Mouse (Mus musculus) macrophage (primary cell): Measurements from ENCODE around the gene Nptx1. TPM values are rescaled to one million over a fixed set of nuclear protein-coding genes. Genes with fewer than 3 reads are reported as not detected.

Source experiments
- H3K27ac ChIP-seq: fragments of 350-480 bp; formaldehyde crosslinking; 2 replicates; pipeline ENCODE4 v1.9.0; 2021
- H3K36me3 ChIP-seq: fragments of 350-480 bp; formaldehyde crosslinking; 2 replicates; pipeline ENCODE4 v1.9.0; 2021; ENCODE audit errors: inconsistent target
- H3K4me3 ChIP-seq: fragments of 350-480 bp; formaldehyde crosslinking; 2 replicates; pipeline ENCODE4 v1.9.0; 2021; ENCODE audit errors: inconsistent target
- H3K79me2 ChIP-seq: fragments of 350-480 bp; formaldehyde crosslinking; 2 replicates; pipeline ENCODE4 v1.9.0; 2021; ENCODE audit errors: inconsistent target
- WGBS: methylation state at CpG from one replicate; pipeline ENCODE4 v1.1.7; 2026; ENCODE audit warnings: inconsistent platforms; ENCODE audit not compliant: missing documents; 5-methylcytosine and 5-hydroxymethylcytosine counted together
- polyA plus RNA-seq: library from polyadenylated mRNA; stranded (reverse); fragments of 250-400 nt; gene quantifications from 3 replicates; pipeline ENCODE4 v1.2.4, GENCODE M21; 2018; ENCODE audit warnings: inconsistent platforms

Gene Nptx1
- polyA plus RNA-seq, 1 experiment from 2014 or later = 0.20 TPM

DNA sequence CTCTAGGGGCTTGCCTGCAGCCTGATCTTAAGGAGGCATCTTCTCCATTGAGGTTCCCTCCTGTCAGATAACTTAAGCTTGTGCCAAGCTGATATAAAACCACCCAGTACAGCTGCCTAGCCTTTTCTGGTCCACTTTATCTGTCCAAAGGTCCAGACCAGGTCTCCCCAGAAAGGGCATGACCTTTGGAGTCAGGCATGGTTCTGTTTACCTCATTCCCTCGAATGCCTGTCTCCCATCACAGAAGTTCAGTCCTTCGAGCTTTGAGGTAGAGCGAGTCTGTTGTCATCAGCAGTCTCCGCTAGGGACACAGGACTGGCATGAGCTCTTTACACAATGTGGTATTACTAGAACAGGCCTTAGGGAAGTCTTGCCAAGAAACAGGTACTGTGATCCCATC is 41.2 kb downstream of the Nptx1 start:
- Histone ChIP-seq H3K27ac (no peak overlapping the region), H3K36me3 (peaks cover 24% of the 10 kb centered on the region; the same call in 1 of the 2 replicates), H3K4me3 (no peak overlapping the region), H3K79me2 (no peaks in the 10 kb centered on the region)
- 96% methylated on average over 4 of the region's 4 CpGs for WGBS

DNA sequence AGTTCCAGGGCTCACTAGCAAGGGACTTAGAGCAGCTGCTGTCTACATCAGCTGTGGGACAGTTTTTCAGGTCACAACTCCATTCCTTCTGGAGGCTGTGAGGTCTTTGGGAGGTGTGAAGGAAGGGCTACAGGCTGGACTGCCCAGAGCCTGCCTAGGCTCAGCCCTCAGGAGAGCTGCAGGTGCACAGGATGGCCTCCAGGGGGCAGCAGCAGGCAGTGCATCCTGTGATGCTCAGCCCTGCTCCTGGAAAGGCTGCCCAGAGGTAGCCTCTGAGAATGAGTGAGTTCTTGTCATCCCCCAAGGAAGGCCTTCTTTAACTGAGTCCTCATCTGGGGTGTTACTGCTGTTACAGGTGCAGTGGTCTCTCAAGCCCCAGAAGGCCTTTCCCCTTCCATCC is 43.9 kb downstream of the Nptx1 start:
- Histone ChIP-seq H3K79me2 (no peaks in the 10 kb centered on the region), H3K27ac (no peak overlapping the region), H3K36me3 (peaks cover 40% of the 10 kb centered on the region; the same call in 1 of the 2 replicates), H3K4me3 (no peak overlapping the region)

- Histone ChIP-seq H3K79me2 (no peaks in the 10 kb centered on the region), H3K36me3 (peaks cover 22% of the 10 kb centered on the region; the same call in 1 of the 2 replicates)
- 95% methylated on average over 2 of the region's 2 CpGs for WGBS
Measured at GRCm38 (mm10) chr11:119500011-119500410, 47.5 kb downstream of the Nptx1 start.

DNA sequence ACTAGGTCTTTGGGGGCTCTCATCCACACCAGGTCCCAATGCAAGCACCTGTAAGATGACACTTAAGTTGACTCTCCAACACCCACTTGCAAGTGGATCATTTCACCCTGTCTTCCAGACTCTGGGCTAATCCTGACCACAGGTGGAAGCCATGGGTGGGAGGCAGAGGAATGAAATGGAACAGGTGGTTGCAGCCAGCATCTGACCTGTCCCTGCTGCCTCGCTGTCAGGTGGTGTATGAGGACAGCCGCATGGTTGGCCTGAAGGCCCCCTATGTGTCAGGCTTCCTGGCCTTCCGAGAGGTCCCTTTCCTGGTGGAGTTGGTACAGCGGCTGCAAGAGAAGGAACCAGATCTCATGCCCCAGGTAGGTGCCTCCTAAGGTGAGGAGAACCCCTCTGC is 48.3 kb downstream of the Nptx1 start:
- peaks cover 20% of the 10 kb centered on the region; the same call in 1 of the 2 replicates for H3K36me3 ChIP-seq
- no peaks in the 10 kb centered on the region for H3K79me2 ChIP-seq
- 96% methylated on average over 4 of the region's 4 CpGs for WGBS
- H3K27ac ChIP-seq = no peak overlapping the region
- no peak overlapping the region for H3K4me3 ChIP-seq

More at GRCm38 (mm10) chr11:119500011-119500410, 47.5 kb downstream of the Nptx1 start:
- H3K4me3 ChIP-seq = no peak overlapping the region
- no peak overlapping the region for H3K27ac ChIP-seq

DNA sequence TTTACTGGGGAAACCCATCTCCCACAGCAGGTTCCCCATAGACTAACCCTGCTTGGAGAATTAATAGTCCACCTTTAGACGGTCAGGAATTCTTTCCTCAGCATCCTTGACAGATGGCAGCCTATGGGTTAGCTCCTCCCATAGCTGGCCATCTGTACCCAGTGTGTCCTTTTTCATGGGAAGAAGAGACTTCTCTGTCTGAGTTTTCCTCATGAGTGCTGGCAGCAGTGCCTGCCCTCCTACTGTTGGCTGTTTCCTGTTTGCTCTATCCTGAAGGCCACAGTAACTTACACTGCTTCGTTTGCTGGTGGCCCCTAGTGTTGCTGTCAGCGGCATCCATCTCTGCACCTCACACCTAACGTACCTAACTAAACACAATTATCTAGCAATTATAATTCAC is 50.1 kb downstream of the Nptx1 start:
- no peak overlapping the region for H3K4me3 ChIP-seq
- WGBS = 94% methylated on average over 4 of the region's 4 CpGs
- no peak overlapping the region for H3K27ac ChIP-seq
- H3K36me3 ChIP-seq = peaks cover 16% of the 10 kb centered on the region; the same call in 1 of the 2 replicates
- H3K79me2 ChIP-seq = peaks cover 9% of the 10 kb centered on the region; the same call in 1 of the 2 replicates

DNA sequence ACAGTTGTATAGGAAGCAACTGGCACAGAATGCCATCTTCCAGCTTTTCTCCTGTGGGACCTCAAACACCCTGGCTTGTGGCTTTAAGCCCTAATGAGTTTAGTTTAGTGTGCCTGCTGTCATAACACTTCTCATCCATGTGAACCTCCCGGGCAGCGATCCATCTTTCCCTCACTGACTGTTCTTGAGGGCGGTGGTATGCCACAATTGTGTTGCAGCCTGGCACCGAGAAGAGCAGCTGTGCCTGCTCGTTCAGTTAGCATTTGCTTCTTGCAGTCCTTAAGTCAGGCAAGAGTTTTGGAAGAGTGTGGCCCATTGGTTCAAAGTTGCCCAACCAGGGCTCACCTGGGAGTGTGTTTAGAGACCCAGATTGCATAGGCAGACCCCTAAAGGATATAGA is 51.4 kb downstream of the Nptx1 start:
- 90% methylated on average over 3 of the region's 5 CpGs for WGBS

GRCm38 (mm10) chr11:119493516-119493915 is 54.0 kb downstream of the Nptx1 start:
- Histone ChIP-seq H3K36me3 (no peaks in the 10 kb centered on the region), H3K4me3 (no peak overlapping the region), H3K79me2 (peaks cover 18% of the 10 kb centered on the region; the same call in 1 of the 2 replicates), H3K27ac (no peak overlapping the region)
- WGBS = 79% methylated on average over 4 of the region's 4 CpGs

More for the DNA sequence above, 51.4 kb downstream of the Nptx1 start:
- H3K27ac ChIP-seq = no peak overlapping the region
- peaks cover 18% of the 10 kb centered on the region; the same call in 1 of the 2 replicates for H3K79me2 ChIP-seq
- 0 out of 2 replicates have a peak, but pooled peaks cover 16% of the 10 kb centered on the region for H3K36me3 ChIP-seq
- no peak overlapping the region for H3K4me3 ChIP-seq

DNA sequence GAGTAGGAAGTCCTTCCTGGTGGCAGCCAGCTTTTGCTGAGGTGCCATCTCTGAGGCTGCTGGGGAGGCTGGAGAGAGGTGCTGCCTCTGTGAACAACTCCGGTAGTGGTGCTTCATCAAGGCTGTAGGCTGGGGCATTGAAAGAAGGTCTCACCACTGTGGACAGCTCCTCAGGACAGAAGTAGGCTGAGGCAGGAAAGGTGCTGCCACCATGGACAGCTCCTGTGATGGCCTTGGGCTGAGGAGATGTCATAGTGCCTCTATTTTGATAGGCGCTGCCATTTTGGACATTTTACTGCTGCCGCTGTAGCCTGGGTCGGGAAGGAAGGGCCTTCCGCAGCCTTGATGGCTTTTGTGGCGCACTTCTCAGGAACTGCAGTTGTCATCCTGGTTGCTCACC is 54.7 kb downstream of the Nptx1 start:
- Histone ChIP-seq H3K79me2 (peaks cover 18% of the 10 kb centered on the region; the same call in 1 of the 2 replicates), H3K36me3 (no peaks in the 10 kb centered on the region), H3K27ac (no peak overlapping the region), H3K4me3 (no peak overlapping the region)
- 92% methylated on average over 6 of the region's 6 CpGs for WGBS

- Histone ChIP-seq H3K79me2 (peaks cover 18% of the 10 kb centered on the region; the same call in 1 of the 2 replicates), H3K4me3 (peak overlapping the region; percentile 59), H3K27ac (peak overlapping the region; percentile 62; the same call in 1 of the 2 replicates), H3K36me3 (peaks cover 10% of the 10 kb centered on the region)
- WGBS = 3% methylated on average over 27 of the region's 27 CpGs
Measured at GRCm38 (mm10) chr11:119491690-119492087, 55.9 kb downstream of the Nptx1 start.

DNA sequence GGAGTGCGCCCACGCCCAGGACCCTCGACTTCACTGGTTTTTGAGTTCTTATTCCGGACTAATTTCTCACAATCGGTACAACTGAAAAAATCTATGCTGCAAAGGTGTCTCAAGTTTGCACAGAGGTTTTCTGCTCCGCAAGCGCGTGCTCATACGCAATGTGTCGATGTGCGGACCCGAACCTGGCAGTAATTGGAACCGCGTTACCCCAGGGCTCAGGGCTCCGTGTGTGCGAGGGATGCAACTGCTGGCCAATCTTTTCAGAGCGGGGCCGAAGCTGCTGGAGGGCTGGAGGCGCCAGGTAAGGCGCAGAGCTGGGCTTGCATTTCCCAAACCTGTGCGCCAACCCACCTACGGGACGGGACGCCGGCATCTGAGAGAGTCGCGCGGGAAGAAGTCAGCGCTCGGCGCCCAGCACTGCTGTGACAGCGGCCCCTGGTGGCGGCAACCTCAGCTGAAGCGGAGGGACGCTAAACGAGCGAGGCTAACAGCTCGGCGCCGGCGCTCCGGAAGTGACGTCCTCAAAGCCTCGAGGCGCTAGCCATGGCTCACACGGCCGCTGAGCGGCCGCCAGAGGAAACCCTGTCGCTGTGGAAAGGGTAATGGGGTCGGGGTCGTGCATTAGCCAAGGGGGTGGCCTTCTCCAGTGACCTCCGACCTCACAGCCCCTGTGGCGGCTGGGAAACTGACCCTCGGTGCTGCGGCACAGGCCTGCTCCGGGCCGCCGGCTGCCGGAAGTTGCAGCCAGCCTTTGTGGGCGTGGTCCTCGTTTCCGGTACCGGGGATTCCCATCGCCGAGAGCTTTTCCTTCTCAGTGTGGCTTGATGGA is 56.5 kb downstream of the Nptx1 start, which contains the start of gene Endov:
Endov (plus strand) TSS at position 487 of the 829 bp plus-strand sequence.
- peak within 1 kb of the TSS; percentile 59 for H3K4me3 ChIP-seq
- WGBS = under 1% methylated on average over 65 of the region's 66 CpGs
- peaks cover 18% of the 10 kb centered on the region; the same call in 1 of the 2 replicates for H3K79me2 ChIP-seq
- peaks cover 16% of the 10 kb centered on the region for H3K36me3 ChIP-seq
- peak within 1 kb of the TSS; percentile 62 for H3K27ac ChIP-seq

Other genes with a start within 250 kb of the Nptx1 start
- 73.3 to 139 TPM (median 79.7 TPM) in 3 replicates for gene Eif4a3, start 247.7 kb downstream of the Nptx1 start, polyA plus RNA-seq
- 0.06 to 0.68 TPM (median 0.22 TPM) in 3 replicates for gene Card14, start 240.0 kb downstream of the Nptx1 start, polyA plus RNA-seq
- gene Sgsh, start 192.2 kb downstream of the Nptx1 start, polyA plus RNA-seq = 29.1 to 46.3 TPM (median 41.6 TPM) in 3 replicates
- gene Slc26a11, start 192.2 kb downstream of the Nptx1 start, polyA plus RNA-seq = 18.1 to 63.0 TPM (median 27.9 TPM) in 3 replicates
- 207 to 477 TPM (median 276 TPM) in 3 replicates for gene Rnf213, start 154.7 kb downstream of the Nptx1 start, polyA plus RNA-seq
- gene Endov, start 56.4 kb downstream of the Nptx1 start, polyA plus RNA-seq = 3.4 to 6.4 TPM (median 4.1 TPM) in 3 replicates
- 17.7 to 33.8 TPM (median 18.6 TPM) in 3 replicates for gene Rptor, start 55.2 kb upstream of the Nptx1 start, polyA plus RNA-seq